Mouse (Mus musculus): ENCODE measurements at regions not wholly inside any gene's neighbourhood (a gene's known extent, or its start where the extent isn't known, plus 50 kb on each side); places are given as distances from the start of the nearest gene placed in this dataset.

- in situ Hi-C loops (cut with MboI, MseI), result no loop called here
These were observed 58.4 kb downstream of the Sox11 start for GRCm38 (mm10) chr12:27283964-27284363.

GRCm38 (mm10) chr12:27261965-27262364, 80.4 kb downstream of the Sox11 start:
- in situ Hi-C loops (cut with MboI, MseI), result no loop called here

GRCm38 (mm10) chr12:27254125-27254524, 88.2 kb downstream of the Sox11 start:
- in situ Hi-C loops (cut with MboI, MseI), result no loop called here

- in situ Hi-C loops (cut with MboI, MseI), result no loop called here
These were observed 90.9 kb downstream of the Sox11 start for GRCm38 (mm10) chr12:27251521-27251920.

- in situ Hi-C loops (cut with MboI, MseI), result no loop called here
These were observed 93.9 kb downstream of the Sox11 start for GRCm38 (mm10) chr12:27248545-27248855.

- in situ Hi-C loops (cut with MboI, MseI), result no loop called here
These were observed 94.4 kb downstream of the Sox11 start for GRCm38 (mm10) chr12:27247756-27248544.

GRCm38 (mm10) chr12:27235748-27236147, 106.6 kb downstream of the Sox11 start:
- in situ Hi-C loops (cut with MboI, MseI), result no loop called here

GRCm38 (mm10) chr12:27221541-27221940, 120.8 kb downstream of the Sox11 start:
- in situ Hi-C loops (cut with MboI, MseI), result no loop called here

- in situ Hi-C loops (cut with MboI, MseI), result no loop called here
These were observed 141.2 kb downstream of the Sox11 start for GRCm38 (mm10) chr12:27201191-27201590.

- in situ Hi-C loops (cut with MboI, MseI), result no loop called here
These were observed 148.4 kb downstream of the Sox11 start for GRCm38 (mm10) chr12:27194001-27194400.

- in situ Hi-C loops (cut with MboI, MseI), result no loop called here
These were observed 150.5 kb downstream of the Sox11 start for GRCm38 (mm10) chr12:27191916-27192315.

- in situ Hi-C loops (cut with MboI, MseI), result no loop called here
These were observed 154.9 kb downstream of the Sox11 start for GRCm38 (mm10) chr12:27187480-27187879.

GRCm38 (mm10) chr12:27182397-27183375, 159.7 kb downstream of the Sox11 start:
- in situ Hi-C loops (cut with MboI, MseI), result no loop called here

GRCm38 (mm10) chr12:27173561-27173960, 168.8 kb downstream of the Sox11 start:
- in situ Hi-C loops (cut with MboI, MseI), result no loop called here

GRCm38 (mm10) chr12:27173151-27173550, 169.2 kb downstream of the Sox11 start:
- in situ Hi-C loops (cut with MboI, MseI), result no loop called here

- in situ Hi-C loops (cut with MboI, MseI), result no loop called here
These were observed 170.8 kb downstream of the Sox11 start for GRCm38 (mm10) chr12:27171595-27171994.

- in situ Hi-C loops (cut with MboI, MseI), result no loop called here
These were observed 177.4 kb downstream of the Sox11 start for GRCm38 (mm10) chr12:27164920-27165504.

- in situ Hi-C loops (cut with MboI, MseI), result no loop called here
These were observed 182.2 kb downstream of the Sox11 start for GRCm38 (mm10) chr12:27160063-27160686.

GRCm38 (mm10) chr12:27159416-27160062, 182.8 kb downstream of the Sox11 start:
- in situ Hi-C loops (cut with MboI, MseI), result no loop called here

- in situ Hi-C loops (cut with MboI, MseI), result no loop called here
These were observed 191.2 kb downstream of the Sox11 start for GRCm38 (mm10) chr12:27150871-27151853.
